Mouse (Mus musculus) ES-Bruce4 (cell line): ENCODE results near the gene Mt2.

ENCODE experiments used
- CTCF ChIP-seq: IDR thresholded peaks from one replicate; pipeline ENCODE4 v1.8.1; 2011; ENCODE audit warnings: low read depth, low read length
- EP300 ChIP-seq: IDR thresholded peaks from 2 replicates; pipeline ENCODE4 v1.6.1; 2011; ENCODE audit warnings: low read depth, low read length; ENCODE audit not compliant: insufficient read depth
- POLR2A ChIP-seq: IDR thresholded peaks from one replicate; pipeline ENCODE4 v1.8.1; 2011; ENCODE audit warnings: low read length; ENCODE audit not compliant: insufficient read depth

- TF ChIP-seq CTCF (no peak), POLR2A (no peak), EP300 (no peak)
Measured at GRCm38 (mm10) chr8:94150925-94151324, 21.5 kb upstream of the Mt2 start.
